Mouse (Mus musculus): ENCODE results near the gene Gja5.

The Gja5 gene

GRCm38 (mm10) chr3:96936241-96936640, 31.7 kb downstream of the Gja5 start:
- DNase-seq (ENCODE audit: low spot score) = peak; percentile 78

DNA sequence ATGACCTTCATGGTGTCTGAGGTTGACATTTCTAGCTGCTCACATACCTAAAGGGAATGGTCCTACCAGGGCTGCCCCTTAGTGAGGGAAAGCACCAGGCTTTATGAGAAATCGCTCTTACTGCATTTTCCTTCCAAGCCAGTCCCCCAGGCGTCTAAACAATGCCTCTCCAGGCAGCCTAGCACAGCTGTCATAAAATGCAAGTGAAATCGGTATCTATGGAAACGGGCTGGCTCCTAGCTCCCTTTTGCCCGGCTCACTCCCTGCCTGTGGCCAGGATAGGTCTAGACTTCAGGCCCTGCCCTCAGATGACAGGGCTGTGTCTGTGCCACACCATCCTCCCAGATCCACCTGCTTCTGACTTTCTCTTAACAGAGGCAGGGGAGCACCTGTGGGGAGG, 33.1 kb downstream of the Gja5 start:
- peak; percentile 35 for DNase-seq (ENCODE audit: low spot score)

- peak; percentile 85 for DNase-seq (ENCODE audit: low spot score)
These were observed 34.2 kb downstream of the Gja5 start for GRCm38 (mm10) chr3:96938738-96939137.

DNA sequence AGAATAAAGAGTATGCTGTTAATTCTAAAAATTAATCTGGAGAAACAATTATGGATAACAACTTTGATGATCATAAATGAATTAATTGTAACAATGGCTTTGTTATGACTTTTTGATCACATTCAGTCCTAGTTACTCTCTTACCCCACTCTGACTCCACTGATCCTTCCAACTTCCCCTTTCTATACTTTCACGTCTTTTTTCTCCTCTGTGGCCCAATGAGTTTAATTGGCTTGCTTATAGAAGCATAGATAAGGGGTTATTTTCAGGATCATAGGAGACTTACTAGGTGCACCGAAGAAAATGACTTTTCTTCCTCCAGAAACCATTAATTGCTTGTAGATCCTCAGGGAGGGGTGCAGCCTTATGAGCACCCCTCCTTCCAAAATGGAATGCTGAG, 38.2 kb downstream of the Gja5 start:
- DNase-seq (ENCODE audit: low spot score) = no peak

DNA sequence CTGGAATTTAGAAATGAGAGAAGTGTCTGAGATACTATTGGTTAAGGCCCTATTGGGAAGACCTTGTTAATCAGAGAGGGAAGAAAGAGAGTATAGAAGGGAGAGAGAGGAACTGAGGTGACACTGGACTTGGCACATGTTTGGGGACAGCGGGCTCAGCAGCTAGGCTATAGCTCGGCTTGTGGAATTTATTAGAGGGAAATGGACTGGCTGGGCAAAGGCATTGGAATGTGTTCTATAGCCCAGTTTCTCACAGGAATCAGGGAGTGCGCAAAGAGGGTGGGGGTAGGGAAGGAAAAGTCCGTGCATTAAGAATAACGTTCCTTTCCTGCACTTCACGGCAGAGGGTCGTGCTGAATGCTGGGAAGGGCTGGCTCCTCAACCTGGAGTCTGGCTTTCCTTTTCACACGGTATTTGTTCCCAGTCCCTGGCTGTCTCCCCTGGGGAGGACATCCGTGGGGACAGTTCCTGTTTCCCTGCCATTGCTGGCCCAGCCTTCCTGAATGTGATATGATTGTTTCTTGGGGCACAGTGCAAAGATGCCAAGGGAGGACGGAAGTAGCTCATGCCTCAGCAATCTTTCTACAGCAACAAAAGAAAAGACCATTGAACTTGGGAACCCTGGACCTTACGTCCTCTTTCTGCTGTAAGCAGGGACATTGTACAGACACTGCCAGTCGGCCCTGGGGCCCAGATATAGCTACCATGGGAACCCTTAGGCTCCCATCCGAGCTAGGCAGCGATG, 49.2 kb downstream of the Gja5 start:
- DNase-seq (ENCODE audit: low spot score) = no peak

- DNase-seq (ENCODE audit: low spot score) = no peak
These were observed 56.1 kb downstream of the Gja5 start for GRCm38 (mm10) chr3:96960597-96960996.

- no peak for DNase-seq (ENCODE audit: low spot score)
These were observed 58.9 kb downstream of the Gja5 start for GRCm38 (mm10) chr3:96963088-96964034.

- DNase-seq (ENCODE audit: low spot score) = no peak
These were observed 66.5 kb downstream of the Gja5 start for GRCm38 (mm10) chr3:96970986-96971385.

- DNase-seq (ENCODE audit: low spot score) = no peak
These were observed 70.0 kb downstream of the Gja5 start for GRCm38 (mm10) chr3:96974467-96974866.

DNA sequence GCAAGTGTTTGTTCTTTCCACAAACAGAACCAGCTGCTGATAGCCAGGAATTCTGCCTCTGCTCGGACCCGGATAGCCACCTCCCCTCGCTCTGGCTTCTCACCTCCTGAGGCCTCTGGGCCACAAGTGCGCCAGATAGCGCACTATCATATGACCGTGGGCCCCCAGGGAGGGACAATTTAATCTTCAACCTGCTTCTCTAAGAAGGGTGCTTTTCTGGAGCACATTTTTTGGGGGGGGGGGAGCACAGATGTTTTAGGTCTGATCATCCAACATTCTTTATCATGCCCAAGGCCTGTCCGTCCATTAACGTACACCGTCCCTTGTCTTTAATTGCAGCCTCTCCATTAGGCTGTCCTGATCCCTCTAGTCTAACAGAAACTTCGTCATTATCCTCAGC, 71.1 kb downstream of the Gja5 start:
- DNase-seq (ENCODE audit: low spot score) = no peak

GRCm38 (mm10) chr3:96977507-96977906, 73.0 kb downstream of the Gja5 start:
- no peak for DNase-seq (ENCODE audit: low spot score)

DNA sequence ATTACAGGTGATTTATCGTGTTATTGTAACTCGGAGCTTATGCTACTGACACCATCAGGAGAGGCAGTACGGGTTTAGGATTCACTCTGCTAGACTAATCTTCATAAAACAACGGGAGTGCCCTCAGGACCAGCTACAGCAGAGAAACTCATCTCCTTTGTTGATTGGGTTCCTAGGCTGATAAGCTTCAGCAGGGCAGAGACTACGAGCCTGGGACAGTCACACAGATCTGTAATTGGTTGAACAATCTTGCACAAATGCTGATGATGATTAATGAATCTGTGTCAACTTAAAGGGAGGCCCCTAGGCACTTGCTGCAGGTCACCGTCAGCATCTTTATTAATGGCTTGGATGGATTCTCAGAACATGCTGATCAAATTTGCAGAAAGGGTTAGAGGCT, 74.0 kb downstream of the Gja5 start:
- no peak for DNase-seq (ENCODE audit: low spot score)

DNA sequence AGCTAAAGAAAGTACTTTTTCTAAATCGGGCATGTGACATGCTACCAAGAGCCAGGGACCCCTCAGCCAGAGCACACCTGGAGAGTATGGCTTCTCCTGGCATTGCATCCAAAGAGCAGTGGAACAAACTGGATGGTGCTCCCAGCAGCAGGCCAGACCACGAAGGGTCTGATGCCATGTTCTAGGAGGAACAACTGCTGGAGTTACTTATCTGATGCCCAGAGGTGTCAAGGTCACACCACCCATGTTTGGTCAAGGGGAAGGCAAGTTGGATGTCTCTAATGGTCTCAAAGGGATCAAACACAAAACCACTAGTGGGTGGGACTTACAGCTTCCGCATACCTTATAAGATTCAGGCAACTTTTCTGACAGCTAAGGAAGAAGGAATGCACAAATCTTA, 74.5 kb downstream of the Gja5 start:
- no peak for DNase-seq (ENCODE audit: low spot score)

- no peak for DNase-seq (ENCODE audit: low spot score)
These were observed 77.3 kb downstream of the Gja5 start for GRCm38 (mm10) chr3:96981833-96982232.

- no peak for DNase-seq (ENCODE audit: low spot score)
These were observed 78.2 kb downstream of the Gja5 start for GRCm38 (mm10) chr3:96982666-96983065.

GRCm38 (mm10) chr3:96992526-96992925, 88.0 kb downstream of the Gja5 start:
- DNase-seq (ENCODE audit: low spot score) = no peak

DNA sequence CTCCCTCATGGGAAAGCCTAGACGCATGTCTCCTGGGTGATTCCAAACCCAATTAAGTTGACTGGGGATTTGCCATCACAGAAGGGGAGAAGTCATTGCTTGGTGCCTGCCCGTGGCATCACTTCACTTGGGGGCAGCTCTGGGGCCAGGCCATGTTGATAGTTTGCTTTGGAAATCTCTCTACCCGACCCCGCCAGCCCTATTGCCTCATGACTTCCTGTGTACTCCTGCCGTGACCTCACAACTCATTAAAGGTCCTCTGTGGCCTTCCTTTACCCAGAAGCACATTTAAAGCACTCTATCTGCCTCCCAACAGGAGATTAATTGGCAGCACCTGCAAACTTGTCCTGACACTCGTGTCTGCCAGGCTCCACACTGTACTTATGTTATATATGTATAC, 93.3 kb downstream of the Gja5 start:
- no peak for DNase-seq (ENCODE audit: low spot score)

GRCm38 (mm10) chr3:97003111-97003510, 98.6 kb downstream of the Gja5 start:
- DNase-seq (ENCODE audit: low spot score) = no peak

GRCm38 (mm10) chr3:97004509-97004908, 100.0 kb downstream of the Gja5 start:
- no peak for DNase-seq (ENCODE audit: low spot score)

- no peak for DNase-seq (ENCODE audit: low spot score)
These were observed 102.5 kb downstream of the Gja5 start for GRCm38 (mm10) chr3:97007010-97007448.

DNA sequence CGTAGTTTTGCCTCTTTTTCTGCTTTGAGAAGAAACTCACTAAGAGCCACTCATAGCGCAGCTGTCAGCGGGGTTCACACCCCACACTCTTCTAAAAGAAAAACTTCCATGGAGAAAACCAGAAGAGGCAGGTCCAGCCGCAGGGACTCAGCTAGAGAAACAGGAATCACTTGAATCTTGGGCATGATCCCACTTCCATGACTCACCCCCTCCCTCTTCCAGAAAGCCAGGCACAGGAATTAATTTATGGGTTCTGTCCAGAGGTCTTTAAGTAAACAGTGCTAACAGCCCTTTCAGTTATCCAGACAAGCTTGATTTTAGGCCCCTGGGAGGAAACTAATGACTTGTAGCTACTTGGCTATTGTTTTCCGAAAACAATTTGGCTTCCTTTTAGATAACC, 120.7 kb downstream of the Gja5 start:
- DNase-seq (ENCODE audit: low spot score) = no peak

- no peak for DNase-seq (ENCODE audit: low spot score)
These were observed 127.6 kb downstream of the Gja5 start for GRCm38 (mm10) chr3:97032053-97032496.

DNA sequence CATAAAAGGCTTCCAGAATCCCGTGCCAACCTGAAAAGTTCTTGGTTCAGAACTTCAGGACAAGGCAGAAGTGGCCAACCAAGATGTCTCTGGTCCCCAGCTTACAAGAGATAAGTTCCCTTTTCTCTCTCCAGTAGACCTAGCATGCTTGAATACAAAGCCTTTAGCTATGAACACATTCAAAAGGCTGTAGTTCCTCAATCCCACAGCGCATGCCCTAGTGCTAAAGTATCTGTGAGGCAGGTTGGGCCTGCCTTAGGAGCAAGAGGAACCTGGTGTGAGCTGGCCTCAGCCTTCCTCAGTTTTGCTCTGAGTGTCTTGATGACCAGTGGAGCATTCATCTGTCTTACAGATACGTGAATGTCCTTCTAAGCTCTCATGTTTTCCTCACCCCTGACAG, 131.1 kb downstream of the Gja5 start:
- no peak for DNase-seq (ENCODE audit: low spot score)
